Mouse (Mus musculus): Measurements from ENCODE around the gene Ctu2. TPM values are rescaled to one million over a fixed set of nuclear protein-coding genes. Genes with fewer than 3 reads are reported as not detected.

The Ctu2 gene
- total RNA-seq (2021): 10 to 100 TPM; 16.6 to 21.7 TPM

- peak; percentile 89 to 90 for DNase-seq
Measured at GRCm38 (mm10) chr8:122475580-122476320, at the start of gene Ctu2, which contains the start of gene Rnf166. TSS of gene Ctu2 (plus strand) at chr8:122476143. TSS of gene Rnf166 (minus strand) at chr8:122476064.

GRCm38 (mm10) chr8:122426145-122426544 lies 49.8 kb upstream of the Ctu2 start:
- DNase-seq: no peak

DNA sequence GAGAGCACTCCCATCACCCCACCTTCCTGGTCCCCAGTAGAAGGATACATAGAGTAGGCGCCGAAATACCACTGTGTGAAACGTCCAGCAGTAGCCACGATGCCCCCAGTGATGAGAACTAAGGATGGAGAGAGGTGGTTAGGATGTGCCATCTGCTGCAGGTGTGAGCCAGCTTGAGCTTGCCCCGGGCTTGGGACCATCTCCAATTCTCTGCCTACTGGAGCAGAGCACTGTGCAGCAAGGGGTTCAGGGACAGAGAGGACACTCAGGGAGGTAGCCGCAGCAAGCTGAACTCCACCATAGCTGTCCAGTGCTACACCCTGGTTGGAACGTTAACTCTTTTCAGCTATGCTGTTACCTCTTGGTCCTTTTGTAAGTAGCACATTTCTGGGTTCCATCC lies 48.3 kb upstream of the Ctu2 start:
- no peak for DNase-seq

DNA sequence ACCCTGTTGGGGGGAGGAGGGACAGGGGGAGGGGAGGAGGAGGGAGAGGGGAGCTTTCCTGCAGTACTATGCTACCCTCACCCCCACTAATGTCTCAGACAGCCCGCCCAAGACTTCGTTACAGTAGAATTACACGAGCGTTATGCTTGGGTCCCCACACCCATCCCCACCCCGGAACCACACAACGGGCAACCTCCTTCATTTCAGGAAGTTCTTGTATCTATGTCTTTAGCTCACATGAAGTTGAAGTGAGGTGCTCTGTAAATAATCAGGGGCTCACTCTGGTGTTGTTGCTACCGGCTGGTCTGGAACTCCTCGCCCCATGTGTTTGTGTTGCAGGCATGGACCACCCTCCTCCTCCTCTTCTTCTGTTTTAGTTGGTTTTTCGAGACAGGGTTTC lies 47.8 kb upstream of the Ctu2 start:
- DNase-seq: no peak

GRCm38 (mm10) chr8:122430058-122430636 lies 45.8 kb upstream of the Ctu2 start:
- no peak for DNase-seq

DNA sequence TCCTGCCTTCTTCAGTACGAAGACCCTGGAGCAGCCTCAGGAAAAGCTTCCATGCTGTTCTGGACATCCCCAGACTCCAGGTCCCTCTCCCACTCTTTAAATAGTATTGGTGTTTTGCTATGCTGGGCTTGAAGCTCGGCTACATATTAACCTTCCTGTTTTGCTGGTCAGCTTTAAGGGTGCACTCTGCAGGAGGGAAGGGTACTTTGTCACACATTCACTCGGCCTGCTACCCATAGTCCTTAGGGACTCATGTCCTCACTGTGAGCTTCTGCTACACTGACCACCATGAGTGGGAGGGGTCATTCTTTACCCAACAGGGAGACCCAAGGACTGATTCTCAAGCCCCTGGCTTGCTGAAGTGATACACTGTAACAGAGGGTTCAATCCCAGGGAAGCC lies 45.3 kb upstream of the Ctu2 start:
- DNase-seq: no peak

DNA sequence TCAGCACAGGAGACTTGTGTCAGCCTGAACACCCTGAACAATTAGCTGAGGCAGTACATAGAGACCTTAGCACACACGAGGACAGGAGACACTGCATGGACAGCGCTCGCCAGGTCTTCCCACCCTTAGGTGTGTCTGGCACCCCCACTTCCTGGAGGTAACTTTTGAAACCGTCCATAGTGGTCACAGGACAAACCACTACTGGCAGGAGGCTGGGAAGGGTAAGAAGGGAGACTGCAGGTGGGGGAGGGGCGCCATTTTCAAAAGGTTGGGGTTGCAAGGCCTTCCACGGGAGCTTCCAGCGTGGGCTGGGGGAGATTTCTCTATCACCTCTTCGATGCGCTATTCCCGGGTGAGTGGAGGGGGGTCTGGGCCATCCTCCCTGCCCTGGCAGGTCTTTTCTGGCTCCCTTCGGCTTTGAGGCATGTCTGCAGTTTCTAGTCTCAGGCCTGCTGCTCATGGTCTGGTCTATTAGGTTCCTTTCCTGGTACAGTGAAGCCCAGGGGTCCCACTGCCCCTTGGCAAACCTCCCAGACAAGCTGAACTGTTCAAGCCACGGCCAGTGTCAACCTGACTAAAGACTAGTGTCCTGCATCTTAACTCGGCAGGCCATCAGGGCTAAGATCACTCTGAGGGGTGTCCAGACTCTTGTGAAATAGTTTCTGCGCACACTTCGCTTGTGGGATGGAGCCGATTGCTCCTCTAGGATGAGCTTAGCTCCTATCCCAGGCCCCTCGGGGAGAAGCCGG lies 44.1 kb upstream of the Ctu2 start:
- no peak for DNase-seq

DNA sequence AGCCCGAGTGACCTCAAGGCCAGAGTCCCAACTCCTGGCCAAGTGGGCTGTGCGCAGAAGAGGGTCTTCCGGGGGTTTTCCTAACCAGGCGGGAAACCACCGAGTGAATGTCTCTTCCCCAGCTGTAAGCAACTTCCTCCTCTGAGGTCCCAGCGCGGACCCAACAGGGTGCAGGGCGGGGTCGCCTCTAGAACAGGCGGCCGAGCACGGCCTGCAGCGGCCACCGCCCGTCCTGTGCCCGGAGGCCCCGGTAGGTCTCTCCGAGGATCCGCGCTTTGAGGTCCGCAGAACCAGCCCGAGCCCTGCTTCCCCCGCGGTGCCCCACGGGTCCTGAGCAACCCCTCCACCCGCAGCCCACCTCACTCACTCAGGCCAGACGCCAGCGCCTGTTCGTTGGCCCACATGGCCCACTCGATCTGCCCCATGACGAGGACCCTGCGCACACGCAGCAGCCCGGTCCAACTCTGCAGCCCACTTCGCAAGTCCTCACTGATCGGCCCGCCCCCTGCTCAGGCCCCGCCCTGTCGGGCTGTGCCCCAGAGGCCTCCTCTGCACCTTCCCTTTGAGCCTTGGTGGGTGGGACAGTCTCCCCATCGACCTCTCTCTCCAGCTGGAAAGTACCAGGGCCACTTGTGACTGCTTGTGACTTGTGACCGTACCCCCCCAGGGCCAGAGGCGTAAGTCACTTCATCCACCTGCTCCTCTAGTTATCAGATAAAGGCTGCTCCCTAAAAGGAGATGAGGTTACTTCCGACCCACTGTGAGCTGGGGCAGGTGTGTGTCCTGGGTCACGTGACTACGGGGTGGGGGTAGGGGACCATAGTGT lies 43.3 kb upstream of the Ctu2 start, which contains the start of gene Cyba:
Gene Cyba, minus strand, starts transcription at position 488 of the 826 bp plus-strand sequence.
- peak in 1 of 2 experiments; percentile 14 for DNase-seq

GRCm38 (mm10) chr8:122433269-122433905 lies 42.6 kb upstream of the Ctu2 start:
- DNase-seq: no peak

DNA sequence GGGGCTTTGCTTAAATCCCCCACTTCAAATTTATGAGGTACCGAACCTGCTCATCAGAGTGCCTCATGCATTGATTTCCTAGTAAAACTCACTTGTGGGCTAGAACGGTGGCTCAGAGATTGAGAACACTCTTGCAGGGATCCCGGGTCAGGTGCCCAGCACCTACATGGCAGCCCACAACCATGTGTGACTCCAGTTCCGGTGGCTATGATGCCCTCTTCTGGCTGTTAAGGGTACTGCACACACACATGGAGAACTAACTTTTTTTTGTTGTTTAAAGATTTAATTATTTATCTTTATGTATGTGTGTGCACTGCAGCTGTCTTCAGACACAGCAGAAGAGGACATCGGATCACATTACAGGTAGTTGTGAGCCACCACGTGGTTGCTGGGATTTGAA lies 40.6 kb upstream of the Ctu2 start:
- DNase-seq: no peak

- no peak for DNase-seq
Measured at GRCm38 (mm10) chr8:122436146-122436545, 39.8 kb upstream of the Ctu2 start.

DNA sequence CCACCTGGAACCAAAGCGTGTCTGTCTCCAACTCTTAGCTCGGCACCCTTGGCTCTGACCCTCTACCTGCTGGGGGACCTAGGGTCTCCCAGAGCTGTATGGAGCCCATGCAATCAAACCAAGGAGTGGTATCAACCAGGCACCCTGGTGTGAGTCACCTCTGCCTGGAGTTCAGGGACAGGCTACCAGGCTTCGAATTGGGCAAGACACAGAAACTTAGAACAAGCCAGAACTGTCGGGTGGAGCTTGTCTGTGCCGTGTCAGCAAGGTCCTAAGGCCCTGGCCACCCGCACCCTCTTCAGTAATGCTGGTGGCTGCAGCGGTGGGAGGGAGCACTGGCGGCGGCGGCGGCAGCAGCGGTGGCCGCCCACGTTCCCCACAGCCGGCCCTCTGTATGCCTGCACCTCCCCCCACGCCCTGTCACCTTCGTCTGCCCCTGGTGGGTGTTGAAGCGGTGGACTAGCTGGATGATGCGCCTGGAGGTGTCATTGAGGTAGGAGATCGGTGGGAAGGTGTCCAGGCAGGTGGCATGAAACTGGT lies 39.3 kb upstream of the Ctu2 start:
- no peak for DNase-seq

DNA sequence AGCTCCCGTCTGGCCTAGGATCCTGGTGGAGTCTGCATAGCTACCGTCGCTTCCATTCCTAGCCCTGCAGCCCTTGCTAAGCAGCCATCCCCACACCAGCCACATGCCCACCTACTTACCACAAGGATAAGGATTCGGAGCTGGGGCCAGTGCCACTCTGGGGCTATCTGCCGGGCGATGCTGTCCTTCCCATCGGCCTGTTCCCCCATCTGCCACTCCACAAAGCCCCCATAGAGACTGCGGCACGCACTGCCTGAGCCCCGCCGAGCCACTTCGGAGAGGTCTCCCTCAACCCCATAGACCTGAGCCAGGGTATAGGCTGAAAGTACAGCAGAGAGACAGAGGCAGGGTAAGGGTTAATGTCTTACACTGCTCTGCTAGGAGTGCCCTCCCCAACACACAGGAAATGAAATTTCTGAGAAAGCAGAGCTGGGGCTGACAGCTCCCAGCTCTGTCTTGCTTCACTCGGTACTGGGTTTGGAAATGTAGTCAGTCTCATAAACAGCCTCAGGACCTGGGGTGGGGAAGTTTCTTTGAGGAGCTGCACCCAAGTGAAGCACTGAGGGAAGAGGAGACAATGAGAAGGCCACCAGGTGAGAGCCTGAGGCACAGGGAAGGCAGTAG lies 38.1 kb upstream of the Ctu2 start:
- DNase-seq: no peak

DNA sequence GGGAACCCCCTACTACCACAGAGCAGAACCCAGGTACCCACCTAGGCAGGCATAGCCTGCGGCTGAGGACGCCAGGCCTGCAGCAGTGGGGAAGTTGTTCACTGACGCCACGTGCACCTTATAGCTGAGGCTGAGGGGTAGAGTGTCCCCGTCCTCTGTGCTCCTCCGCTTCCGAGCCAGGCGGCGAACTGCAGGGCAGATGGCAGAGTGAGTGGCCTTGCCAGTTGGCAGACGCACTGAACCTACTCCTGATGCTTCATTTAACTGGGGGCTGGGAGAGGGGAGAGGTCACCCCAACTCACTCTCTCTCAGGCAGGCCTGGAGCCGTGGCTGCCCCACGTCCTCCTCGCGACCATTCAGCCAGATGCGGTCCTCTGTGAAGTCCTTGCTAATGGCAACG lies 36.6 kb upstream of the Ctu2 start:
- no peak for DNase-seq

DNA sequence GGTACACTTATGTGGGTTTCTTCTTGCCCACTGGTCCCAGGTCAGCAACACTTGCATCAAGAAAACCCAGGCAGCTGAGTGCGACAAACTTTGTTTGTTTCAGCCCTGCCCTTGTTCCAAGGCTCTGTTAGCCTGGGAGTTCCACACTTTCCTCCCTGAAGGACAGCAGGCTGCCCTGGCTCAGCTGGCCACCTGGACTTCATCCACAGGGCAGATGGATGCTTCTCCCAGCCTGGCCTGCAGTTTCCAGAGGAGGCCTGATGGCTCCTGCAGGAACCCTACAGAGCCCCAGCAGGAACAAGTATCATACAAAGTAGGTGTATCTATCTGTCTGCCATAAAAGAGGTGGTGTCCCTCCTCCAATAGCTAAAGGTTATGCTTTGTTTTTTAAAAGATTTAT lies 34.6 kb upstream of the Ctu2 start:
- DNase-seq: no peak

DNA sequence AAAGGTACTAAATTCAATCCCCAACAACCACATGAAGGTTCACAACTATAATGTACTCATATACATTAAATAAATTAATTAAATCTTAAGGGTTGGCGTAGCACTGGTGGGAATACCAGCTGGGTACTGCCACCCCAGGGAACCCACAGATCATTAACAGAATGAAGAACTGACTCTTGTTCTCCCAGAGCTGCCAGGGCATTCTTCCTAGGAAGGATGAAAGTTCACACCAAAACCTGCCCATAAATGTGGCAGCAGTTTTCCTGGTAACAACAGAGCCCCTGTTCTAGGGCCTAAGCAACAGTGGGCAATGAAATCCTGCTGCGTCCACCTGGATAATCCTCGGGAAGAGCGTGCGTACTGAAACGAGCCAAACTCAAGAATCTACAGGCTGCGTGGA lies 33.6 kb upstream of the Ctu2 start:
- DNase-seq: no peak

- no peak for DNase-seq
Measured at GRCm38 (mm10) chr8:122442781-122443180, 33.2 kb upstream of the Ctu2 start.

GRCm38 (mm10) chr8:122443262-122444006 lies 32.5 kb upstream of the Ctu2 start, which contains the start of gene Mvd:
TSS of gene Mvd (minus strand) at chr8:122443422.
- peak; percentile 98 to 99 for DNase-seq

DNA sequence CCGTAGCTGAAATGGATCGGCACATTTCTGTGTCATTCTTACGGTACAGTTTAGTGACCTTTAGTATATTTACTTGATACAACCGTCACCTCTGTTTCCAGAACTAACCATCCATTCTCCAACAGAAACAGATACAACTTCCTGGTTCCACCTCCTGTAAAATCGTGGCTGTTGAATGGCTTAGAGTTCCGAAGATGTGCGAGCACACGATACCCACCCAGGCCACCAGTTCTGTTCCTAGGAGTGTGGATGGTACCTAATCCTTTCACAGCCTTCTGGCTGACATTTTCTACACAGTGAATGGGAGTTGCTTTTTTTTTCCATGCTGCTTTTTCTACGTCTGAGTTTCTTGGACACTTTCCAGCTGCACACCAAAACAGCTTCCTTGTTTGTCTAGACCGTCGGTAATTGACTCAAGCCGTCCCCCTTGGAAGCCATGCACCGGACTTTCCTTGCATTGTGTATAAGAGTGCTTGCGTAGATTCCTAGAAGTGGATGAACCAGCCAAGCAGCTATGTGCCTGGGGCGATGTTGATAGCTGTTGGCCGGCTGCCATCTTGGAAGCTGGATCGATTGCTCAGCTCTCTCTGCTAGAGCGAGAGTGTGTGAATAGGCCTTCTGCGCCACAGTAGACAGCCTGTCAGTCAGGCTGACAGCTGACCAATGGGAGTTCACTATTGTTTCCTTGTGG lies 31.7 kb upstream of the Ctu2 start:
- DNase-seq: peak; percentile 84 to 85

- no peak for DNase-seq
Measured at GRCm38 (mm10) chr8:122445203-122445602, 30.7 kb upstream of the Ctu2 start.

All from layer of hippocampus, postnatal 36 days (tissue).